Mouse (Mus musculus) hindbrain, embryonic 11.5 days (tissue): ENCODE results near the gene Itgb1bp2. TPM values are rescaled to one million over a fixed set of nuclear protein-coding genes. Genes with fewer than 3 reads are reported as not detected.

Experiments
- polyA plus RNA-seq: library from polyadenylated mRNA; unstranded; fragments of >200 nt; fragmentation: Nextera tagmentation; extraction: Ambion mirVana; gene quantifications from 2 replicates; pipeline ENCODE4 v1.2.1, GENCODE M21; 2014

The Itgb1bp2 gene
- polyA plus RNA-seq, 1 experiment from 2014 or later = 2.8 TPM

Other genes with a start within 250 kb of the Itgb1bp2 start
- gene Snx12, start 226.5 kb upstream of the Itgb1bp2 start, polyA plus RNA-seq = 63.6 and 65.5 TPM in 2 replicates
- gene Foxo4, start 194.6 kb upstream of the Itgb1bp2 start, polyA plus RNA-seq = 2.2 and 3.6 TPM in 2 replicates
- not detected in 2 replicates for gene Gm614, start 185.1 kb upstream of the Itgb1bp2 start, polyA plus RNA-seq
- 3.6 TPM in 2 replicates for gene Il2rg, start 180.8 kb upstream of the Itgb1bp2 start, polyA plus RNA-seq
- gene Gm20489, start 180.1 kb upstream of the Itgb1bp2 start, polyA plus RNA-seq = not detected in 2 replicates
- gene Med12, start 175.1 kb upstream of the Itgb1bp2 start, polyA plus RNA-seq = 39.0 and 44.3 TPM in 2 replicates
- 24.5 and 29.1 TPM in 2 replicates for gene Nlgn3, start 149.9 kb upstream of the Itgb1bp2 start, polyA plus RNA-seq
- 0.29 and 0.62 TPM in 2 replicates for gene Gjb1, start 72.7 kb upstream of the Itgb1bp2 start, polyA plus RNA-seq
- 20.1 and 24.2 TPM in 2 replicates for gene Zmym3, start 28.2 kb upstream of the Itgb1bp2 start, polyA plus RNA-seq
- gene Nono, start 19.8 kb upstream of the Itgb1bp2 start, polyA plus RNA-seq = 550 and 663 TPM in 2 replicates
- 21.9 and 26.4 TPM in 2 replicates for gene Taf1, start 83.6 kb downstream of the Itgb1bp2 start, polyA plus RNA-seq
- 244 and 256 TPM in 2 replicates for gene Ogt, start 191.0 kb downstream of the Itgb1bp2 start, polyA plus RNA-seq